Mouse (Mus musculus): ENCODE data around the gene Nt5c1a. TPM values are rescaled to one million over a fixed set of nuclear protein-coding genes. Genes with fewer than 3 reads are reported as not detected.

Nt5c1a gene
- total and polyA plus RNA-seq, 2 experiments from 2014 or later, result 0.39 to 2.1 TPM

GRCm38 (mm10) chr4:123246221-123246620, 44.9 kb downstream of the Nt5c1a start:
- Histone ChIP-seq H3K4me2 (ENCODE audit: low read depth, low read length) (no peak overlapping the region), H3K9me3 (ENCODE audit: low read length) (no peaks in the 10 kb centered on the region), H3K27ac (no peak overlapping the region), H3K9ac (replicated peaks; ENCODE audit: low read length) (no peak overlapping the region), H3K27me3 (ENCODE audit: insufficient read depth, low read length) (no peaks in the 10 kb centered on the region), H3K4me1 (ENCODE audit: insufficient read depth, low read length) (0 out of 2 replicates have a peak, but pooled peaks cover 4% of the 10 kb centered on the region), H3K36me3 (ENCODE audit: insufficient read depth, low read length) (no peaks in the 10 kb centered on the region), H3K4me3 (ENCODE audit: low read length) (no peak overlapping the region)
- ATAC-seq (no peak), DNase-seq (ENCODE audit: low spot score) (no peak)
- WGBS, result 90% methylated on average over 7 of the region's 7 CpGs
- TF ChIP-seq CTCF (IDR thresholded peaks at IDR 0.05; ENCODE audit: low read depth), result no peak

GRCm38 (mm10) chr4:123246651-123247050, 45.3 kb downstream of the Nt5c1a start:
- H3K27ac ChIP-seq, result no peak overlapping the region
- no peak overlapping the region for H3K9ac ChIP-seq (replicated peaks; ENCODE audit: low read length)
- H3K4me2 ChIP-seq (ENCODE audit: low read depth, low read length), result no peak overlapping the region
- ATAC-seq (no peak), DNase-seq (ENCODE audit: low spot score) (no peak)
- no peak overlapping the region for H3K4me3 ChIP-seq (ENCODE audit: low read length)
- TF ChIP-seq CTCF (IDR thresholded peaks at IDR 0.05; ENCODE audit: low read depth), result no peak
- 0 out of 2 replicates have a peak, but pooled peaks cover 4% of the 10 kb centered on the region for H3K4me1 ChIP-seq (ENCODE audit: insufficient read depth, low read length)
- WGBS, result 92% methylated on average over 5 of the region's 5 CpGs
- no peaks in the 10 kb centered on the region for H3K36me3 ChIP-seq (ENCODE audit: insufficient read depth, low read length)
- no peaks in the 10 kb centered on the region for H3K27me3 ChIP-seq (ENCODE audit: insufficient read depth, low read length)
- no peaks in the 10 kb centered on the region for H3K9me3 ChIP-seq (ENCODE audit: low read length)

- 0 out of 2 replicates have a peak, but pooled peaks cover 4% of the 10 kb centered on the region for H3K4me1 ChIP-seq (ENCODE audit: insufficient read depth, low read length)
- H3K9ac ChIP-seq (replicated peaks; ENCODE audit: low read length), result no peak overlapping the region
- H3K4me3 ChIP-seq (ENCODE audit: low read length), result no peak overlapping the region
- no peak overlapping the region for H3K4me2 ChIP-seq (ENCODE audit: low read depth, low read length)
- WGBS, result 61% methylated on average over 7 of the region's 7 CpGs
- H3K9me3 ChIP-seq (ENCODE audit: low read length), result no peaks in the 10 kb centered on the region
- ATAC-seq (no peak), DNase-seq (ENCODE audit: low spot score) (no peak)
- H3K27ac ChIP-seq, result no peak overlapping the region
- no peak for TF ChIP-seq CTCF (IDR thresholded peaks at IDR 0.05; ENCODE audit: low read depth)
- no peaks in the 10 kb centered on the region for H3K36me3 ChIP-seq (ENCODE audit: insufficient read depth, low read length)
- H3K27me3 ChIP-seq (ENCODE audit: insufficient read depth, low read length), result no peaks in the 10 kb centered on the region
Measured at GRCm38 (mm10) chr4:123247147-123247880, 46.0 kb downstream of the Nt5c1a start.

- peak; percentile 80 for DNase-seq (ENCODE audit: low spot score)
- no peaks in the 10 kb centered on the region for H3K36me3 ChIP-seq (ENCODE audit: insufficient read depth, low read length)
- H3K9me3 ChIP-seq (ENCODE audit: low read length), result no peaks in the 10 kb centered on the region
- 0 out of 2 replicates have a peak overlapping the region, but pooled peaks have one; percentile 48 for H3K27ac ChIP-seq
- H3K4me3 ChIP-seq (ENCODE audit: low read length), result no peak overlapping the region
- no peak overlapping the region for H3K9ac ChIP-seq (replicated peaks; ENCODE audit: low read length)
- 60% methylated on average over 7 of the region's 7 CpGs for WGBS
- ATAC-seq, result peak; percentile 86
- no peak overlapping the region for H3K4me2 ChIP-seq (ENCODE audit: low read depth, low read length)
- TF ChIP-seq CTCF (IDR thresholded peaks at IDR 0.05; ENCODE audit: low read depth), result peak; percentile 46
- 0 out of 2 replicates have a peak, but pooled peaks cover 4% of the 10 kb centered on the region for H3K4me1 ChIP-seq (ENCODE audit: insufficient read depth, low read length)
- no peaks in the 10 kb centered on the region for H3K27me3 ChIP-seq (ENCODE audit: insufficient read depth, low read length)
Measured at GRCm38 (mm10) chr4:123248971-123249567, 47.8 kb downstream of the Nt5c1a start.

- H3K9me3 ChIP-seq (ENCODE audit: low read length), result no peaks in the 10 kb centered on the region
- 51% methylated on average over 5 of the region's 5 CpGs for WGBS
- no peak overlapping the region for H3K4me3 ChIP-seq (ENCODE audit: low read length)
- H3K36me3 ChIP-seq (ENCODE audit: insufficient read depth, low read length), result no peaks in the 10 kb centered on the region
- no peak overlapping the region for H3K9ac ChIP-seq (replicated peaks; ENCODE audit: low read length)
- H3K27ac ChIP-seq, result no peak overlapping the region
- 0 out of 2 replicates have a peak, but pooled peaks cover 2% of the 10 kb centered on the region for H3K4me1 ChIP-seq (ENCODE audit: insufficient read depth, low read length)
- H3K4me2 ChIP-seq (ENCODE audit: low read depth, low read length), result no peak overlapping the region
- no peaks in the 10 kb centered on the region for H3K27me3 ChIP-seq (ENCODE audit: insufficient read depth, low read length)
- TF ChIP-seq CTCF (IDR thresholded peaks at IDR 0.05; ENCODE audit: low read depth), result no peak
- 0 out of 2 replicates have a peak, but pooled peaks have one; percentile 33 for ATAC-seq
- peak; percentile 55 for DNase-seq (ENCODE audit: low spot score)
Measured at GRCm38 (mm10) chr4:123252214-123252613, 50.9 kb downstream of the Nt5c1a start.

- no peaks in the 10 kb centered on the region for H3K36me3 ChIP-seq (ENCODE audit: insufficient read depth, low read length)
- DNase-seq (ENCODE audit: low spot score) (peak; percentile 81), ATAC-seq (peak; percentile 80)
- H3K9me3 ChIP-seq (ENCODE audit: low read length), result no peaks in the 10 kb centered on the region
- no peaks in the 10 kb centered on the region for H3K27me3 ChIP-seq (ENCODE audit: insufficient read depth, low read length)
- no peak overlapping the region for H3K4me3 ChIP-seq (ENCODE audit: low read length)
- no peaks in the 10 kb centered on the region for H3K4me1 ChIP-seq (ENCODE audit: insufficient read depth, low read length)
- TF ChIP-seq CTCF (IDR thresholded peaks at IDR 0.05; ENCODE audit: low read depth), result peak; percentile 86
- H3K4me2 ChIP-seq (ENCODE audit: low read depth, low read length), result no peak overlapping the region
- no peak overlapping the region for H3K9ac ChIP-seq (replicated peaks; ENCODE audit: low read length)
- no peak overlapping the region for H3K27ac ChIP-seq
- WGBS, result 12% methylated on average over 5 of the region's 5 CpGs
Measured at GRCm38 (mm10) chr4:123254617-123255016, 53.3 kb downstream of the Nt5c1a start.

Measured in hindbrain, postnatal 0 days (tissue).